Mouse (Mus musculus): ENCODE data around the gene Asns. TPM values are rescaled to one million over a fixed set of nuclear protein-coding genes. Genes with fewer than 3 reads are reported as not detected.

The Asns gene
- polyA plus RNA-seq, 1 experiment: 122 TPM

GRCm38 (mm10) chr6:7706796-7707195 is 13.7 kb upstream of the Asns start:
- TF ChIP-seq MYOD1 (IDR thresholded peaks at IDR 0.05; ENCODE audit: control insufficient read depth, insufficient read length, low read depth) (no peak), FOSL1 (IDR thresholded peaks at IDR 0.05; ENCODE audit: insufficient read depth, low read length, poor library complexity, severe bottlenecking) (no peak), USF1 (IDR thresholded peaks at IDR 0.05; ENCODE audit: low read depth) (no peak)
- Histone ChIP-seq H3K36me3 (ENCODE audit: control insufficient read depth, insufficient read depth) (no peaks in the 10 kb centered on the region), H3K4me3 (ENCODE audit: insufficient read depth, poor library complexity, severe bottlenecking) (no peak overlapping the region), H3K27me3 (ENCODE audit: control insufficient read depth, insufficient read depth, insufficient read length) (no peaks in the 10 kb centered on the region), H3K79me2 (ENCODE audit: control insufficient read depth, insufficient read depth) (no peaks in the 10 kb centered on the region), H3ac (ENCODE audit: control insufficient read depth, insufficient read length, low read depth) (no peak overlapping the region), H3K79me3 (ENCODE audit: low read depth) (no peaks in the 10 kb centered on the region)

- Histone ChIP-seq H3K27me3 (ENCODE audit: control insufficient read depth, insufficient read depth, insufficient read length) (no peaks in the 10 kb centered on the region), H3K36me3 (ENCODE audit: control insufficient read depth, insufficient read depth) (no peaks in the 10 kb centered on the region), H3K79me3 (ENCODE audit: low read depth) (no peaks in the 10 kb centered on the region), H3K4me3 (ENCODE audit: insufficient read depth, poor library complexity, severe bottlenecking) (no peak overlapping the region), H3ac (ENCODE audit: control insufficient read depth, insufficient read length, low read depth) (no peak overlapping the region), H3K79me2 (ENCODE audit: control insufficient read depth, insufficient read depth) (no peaks in the 10 kb centered on the region)
- TF ChIP-seq MYOD1 (IDR thresholded peaks at IDR 0.05; ENCODE audit: control insufficient read depth, insufficient read length, low read depth): no peak
- TF ChIP-seq CTCF (IDR thresholded peaks at IDR 0.05; ENCODE audit: control insufficient read depth, insufficient read depth, insufficient read length): no peak
- no peak for TF ChIP-seq USF1 (IDR thresholded peaks at IDR 0.05; ENCODE audit: low read depth)
- no peak for TF ChIP-seq MYOG (IDR thresholded peaks at IDR 0.05; ENCODE audit: control insufficient read depth, extremely low read depth, insufficient read length)
- TF ChIP-seq CEBPB (IDR thresholded peaks at IDR 0.05; ENCODE audit: low read depth): no peak
- TF ChIP-seq FOSL1 (IDR thresholded peaks at IDR 0.05; ENCODE audit: insufficient read depth, low read length, poor library complexity, severe bottlenecking): no peak
- no peak for TF ChIP-seq MAX (IDR thresholded peaks at IDR 0.05)
Measured at GRCm38 (mm10) chr6:7697999-7698699, 5.1 kb upstream of the Asns start.

GRCm38 (mm10) chr6:7697077-7697643 is 4.1 kb upstream of the Asns start:
- H3K4me3 ChIP-seq (ENCODE audit: insufficient read depth, poor library complexity, severe bottlenecking): no peak overlapping the region
- TF ChIP-seq FOSL1 (IDR thresholded peaks at IDR 0.05; ENCODE audit: insufficient read depth, low read length, poor library complexity, severe bottlenecking) (no peak), USF1 (IDR thresholded peaks at IDR 0.05; ENCODE audit: low read depth) (no peak), CEBPB (IDR thresholded peaks at IDR 0.05; ENCODE audit: low read depth) (no peak), MYOD1 (IDR thresholded peaks at IDR 0.05; ENCODE audit: control insufficient read depth, insufficient read length, low read depth) (no peak), MAX (IDR thresholded peaks at IDR 0.05) (no peak), MYOG (IDR thresholded peaks at IDR 0.05; ENCODE audit: control insufficient read depth, extremely low read depth, insufficient read length) (no peak), CTCF (IDR thresholded peaks at IDR 0.05; ENCODE audit: control insufficient read depth, insufficient read depth, insufficient read length) (no peak)

GRCm38 (mm10) chr6:7696641-7697040 is 3.6 kb upstream of the Asns start:
- Histone ChIP-seq H3K79me2 (ENCODE audit: control insufficient read depth, insufficient read depth) (peaks cover 13% of the 10 kb centered on the region), H3K36me3 (ENCODE audit: control insufficient read depth, insufficient read depth) (no peaks in the 10 kb centered on the region), H3K27me3 (ENCODE audit: control insufficient read depth, insufficient read depth, insufficient read length) (no peaks in the 10 kb centered on the region), H3K79me3 (ENCODE audit: low read depth) (peaks cover 8% of the 10 kb centered on the region), H3ac (ENCODE audit: control insufficient read depth, insufficient read length, low read depth) (no peak overlapping the region), H3K4me3 (ENCODE audit: insufficient read depth, poor library complexity, severe bottlenecking) (no peak overlapping the region)
- TF ChIP-seq MAX (IDR thresholded peaks at IDR 0.05) (no peak), USF1 (IDR thresholded peaks at IDR 0.05; ENCODE audit: low read depth) (no peak), MYOD1 (IDR thresholded peaks at IDR 0.05; ENCODE audit: control insufficient read depth, insufficient read length, low read depth) (no peak), CEBPB (IDR thresholded peaks at IDR 0.05; ENCODE audit: low read depth) (no peak), MYOG (IDR thresholded peaks at IDR 0.05; ENCODE audit: control insufficient read depth, extremely low read depth, insufficient read length) (no peak), FOSL1 (IDR thresholded peaks at IDR 0.05; ENCODE audit: insufficient read depth, low read length, poor library complexity, severe bottlenecking) (no peak), CTCF (IDR thresholded peaks at IDR 0.05; ENCODE audit: control insufficient read depth, insufficient read depth, insufficient read length) (no peak)

More at GRCm38 (mm10) chr6:7697077-7697643, 4.1 kb upstream of the Asns start:
- Histone ChIP-seq H3K27me3 (ENCODE audit: control insufficient read depth, insufficient read depth, insufficient read length) (no peaks in the 10 kb centered on the region), H3K36me3 (ENCODE audit: control insufficient read depth, insufficient read depth) (no peaks in the 10 kb centered on the region), H3ac (ENCODE audit: control insufficient read depth, insufficient read length, low read depth) (no peak overlapping the region), H3K79me3 (ENCODE audit: low read depth) (peaks cover 3% of the 10 kb centered on the region), H3K79me2 (ENCODE audit: control insufficient read depth, insufficient read depth) (peaks cover 7% of the 10 kb centered on the region)

- no peak overlapping the region for H3ac ChIP-seq (ENCODE audit: control insufficient read depth, insufficient read length, low read depth)
- no peak overlapping the region for H3K4me3 ChIP-seq (ENCODE audit: insufficient read depth, poor library complexity, severe bottlenecking)
- H3K79me2 ChIP-seq (ENCODE audit: control insufficient read depth, insufficient read depth): peaks cover 20% of the 10 kb centered on the region
- peaks cover 15% of the 10 kb centered on the region for H3K79me3 ChIP-seq (ENCODE audit: low read depth)
- TF ChIP-seq MYOD1 (IDR thresholded peaks at IDR 0.05; ENCODE audit: control insufficient read depth, insufficient read length, low read depth) (no peak), FOSL1 (IDR thresholded peaks at IDR 0.05; ENCODE audit: insufficient read depth, low read length, poor library complexity, severe bottlenecking) (no peak), MYOG (IDR thresholded peaks at IDR 0.05; ENCODE audit: control insufficient read depth, extremely low read depth, insufficient read length) (no peak), CTCF (IDR thresholded peaks at IDR 0.05; ENCODE audit: control insufficient read depth, insufficient read depth, insufficient read length) (no peak), MAX (IDR thresholded peaks at IDR 0.05) (no peak), USF1 (IDR thresholded peaks at IDR 0.05; ENCODE audit: low read depth) (no peak), CEBPB (IDR thresholded peaks at IDR 0.05; ENCODE audit: low read depth) (no peak)
- H3K27me3 ChIP-seq (ENCODE audit: control insufficient read depth, insufficient read depth, insufficient read length): no peaks in the 10 kb centered on the region
- H3K36me3 ChIP-seq (ENCODE audit: control insufficient read depth, insufficient read depth): no peaks in the 10 kb centered on the region
Measured at GRCm38 (mm10) chr6:7695901-7696300, 2.8 kb upstream of the Asns start.
